Mouse (Mus musculus) neural tube, embryonic 13.5 days (tissue): ENCODE measurements at regions not wholly inside any gene's neighbourhood (a gene's known extent, or its start where the extent isn't known, plus 50 kb on each side); places are given as distances from the start of the nearest gene placed in this dataset.

Experiments used
- ATAC-seq: fragments of 200-750 bp; cut with Nextera tagmentation; 2 replicates; pipeline ENCODE4 v1.8.0; 2017; ENCODE audit warnings: low read depth, mild to moderate bottlenecking, moderate TSS enrichment, moderate library complexity
- H3K27ac ChIP-seq: fragments of 300-500 bp; sonication (generic); replicated peaks from 2 replicates; pipeline ENCODE4 v1.5.1; 2015; ENCODE audit warnings: moderate library complexity, mild to moderate bottlenecking, inconsistent platforms
- H3K27me3 ChIP-seq: fragments of 300-500 bp; sonication (generic); 2 replicates; pipeline ENCODE4 v1.6.1; 2015; ENCODE audit warnings: mild to moderate bottlenecking, inconsistent platforms
- H3K36me3 ChIP-seq: fragments of 300-500 bp; sonication (generic); 2 replicates; pipeline ENCODE4 v1.6.1; 2015; ENCODE audit warnings: mild to moderate bottlenecking, inconsistent platforms
- H3K4me1 ChIP-seq: fragments of 300-500 bp; sonication (generic); replicated peaks from 2 replicates; pipeline ENCODE4 v1.6.1; 2015; ENCODE audit warnings: inconsistent platforms
- H3K4me2 ChIP-seq: fragments of 300-500 bp; sonication (generic); 2 replicates; pipeline ENCODE4 v1.6.1; 2015; ENCODE audit warnings: inconsistent platforms, mild to moderate bottlenecking, moderate library complexity
- H3K4me3 ChIP-seq: fragments of 300-500 bp; sonication (generic); 2 replicates; pipeline ENCODE4 v1.5.1; 2015; ENCODE audit warnings: mild to moderate bottlenecking, inconsistent platforms
- H3K9ac ChIP-seq: fragments of 300-500 bp; sonication (generic); 2 replicates; pipeline ENCODE4 v1.6.1; 2015; ENCODE audit warnings: moderate library complexity, mild to moderate bottlenecking, inconsistent platforms
- H3K9me3 ChIP-seq: fragments of 300-500 bp; sonication (generic); 2 replicates; pipeline ENCODE4 v1.6.1; 2016; ENCODE audit warnings: inconsistent platforms
- WGBS: fragments of 180-500 bp; shearing (Covaris S2); methylation state at CpG from one replicate; pipeline ENCODE4 v1.1.7; 2015; 5-methylcytosine and 5-hydroxymethylcytosine counted together

DNA sequence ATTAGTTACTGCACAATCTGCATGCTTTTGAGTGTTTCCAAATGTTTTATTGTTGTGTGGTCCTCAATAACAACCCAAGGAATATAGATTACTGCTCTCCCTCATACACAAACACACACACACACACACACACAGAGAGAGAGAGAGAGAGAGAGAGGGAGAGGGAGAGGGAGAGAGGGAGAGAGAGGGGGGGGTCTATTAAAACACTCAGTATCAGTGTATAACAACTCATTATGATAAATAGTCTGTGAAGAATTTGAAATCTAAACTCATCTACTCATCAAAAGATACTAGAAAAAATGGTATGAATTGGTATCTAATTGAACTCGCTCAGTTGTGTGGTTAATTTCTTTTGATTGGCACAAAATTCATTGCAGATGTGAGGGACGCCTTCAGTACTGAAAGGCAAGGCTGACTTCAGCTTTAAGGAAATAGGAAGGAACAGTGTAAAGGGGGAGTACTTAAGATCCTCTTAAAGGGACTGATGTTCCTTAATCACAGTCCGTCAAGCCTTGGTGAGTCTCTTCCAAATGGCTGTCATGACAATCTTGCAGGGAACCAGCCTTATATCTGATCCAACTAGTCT is 72.6 kb upstream of the Npy2r start:
- Histone ChIP-seq H3K4me1 (no peaks in the 10 kb centered on the region), H3K9ac (no peak overlapping the region), H3K27ac (no peak overlapping the region), H3K36me3 (no peaks in the 10 kb centered on the region), H3K9me3 (no peaks in the 10 kb centered on the region), H3K4me3 (no peak overlapping the region), H3K27me3 (no peaks in the 10 kb centered on the region), H3K4me2 (no peak overlapping the region)
- 87% methylated on average over 3 of the region's 3 CpGs for WGBS
- no peak for ATAC-seq

DNA sequence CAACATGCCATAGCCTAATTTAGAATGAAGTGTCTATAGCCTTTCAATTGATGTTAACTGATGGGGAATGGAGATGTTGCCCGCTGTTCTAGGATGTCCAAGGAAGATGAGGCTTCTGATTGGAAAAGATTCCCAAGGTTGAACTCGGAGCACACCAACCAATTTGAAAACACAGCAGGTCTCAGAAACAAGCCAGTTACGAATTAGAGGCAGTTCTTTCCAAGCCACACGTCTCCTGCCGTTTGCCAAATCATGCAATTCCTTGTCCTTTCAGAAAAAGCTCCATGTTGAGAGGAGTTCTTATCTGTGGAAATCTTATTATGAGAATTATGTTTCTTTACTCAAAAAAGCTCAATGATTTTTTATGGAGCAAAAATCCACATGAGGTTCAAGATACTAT is 71.5 kb upstream of the Npy2r start:
- Histone ChIP-seq H3K27ac (no peak overlapping the region), H3K4me3 (no peak overlapping the region), H3K4me2 (no peak overlapping the region), H3K9me3 (no peaks in the 10 kb centered on the region), H3K36me3 (no peaks in the 10 kb centered on the region), H3K9ac (no peak overlapping the region), H3K27me3 (no peaks in the 10 kb centered on the region), H3K4me1 (no peaks in the 10 kb centered on the region)
- ATAC-seq: no peak
- WGBS: 91% methylated on average over 5 of the region's 5 CpGs

- no peak for ATAC-seq
- Histone ChIP-seq H3K36me3 (no peaks in the 10 kb centered on the region), H3K4me1 (no peaks in the 10 kb centered on the region), H3K9ac (no peak overlapping the region), H3K4me3 (no peak overlapping the region), H3K27me3 (no peaks in the 10 kb centered on the region), H3K27ac (no peak overlapping the region), H3K4me2 (no peak overlapping the region), H3K9me3 (no peaks in the 10 kb centered on the region)
- WGBS: 92% methylated on average over 4 of the region's 4 CpGs
Measured at GRCm38 (mm10) chr3:82601880-82602279, 54.0 kb upstream of the Npy2r start.

DNA sequence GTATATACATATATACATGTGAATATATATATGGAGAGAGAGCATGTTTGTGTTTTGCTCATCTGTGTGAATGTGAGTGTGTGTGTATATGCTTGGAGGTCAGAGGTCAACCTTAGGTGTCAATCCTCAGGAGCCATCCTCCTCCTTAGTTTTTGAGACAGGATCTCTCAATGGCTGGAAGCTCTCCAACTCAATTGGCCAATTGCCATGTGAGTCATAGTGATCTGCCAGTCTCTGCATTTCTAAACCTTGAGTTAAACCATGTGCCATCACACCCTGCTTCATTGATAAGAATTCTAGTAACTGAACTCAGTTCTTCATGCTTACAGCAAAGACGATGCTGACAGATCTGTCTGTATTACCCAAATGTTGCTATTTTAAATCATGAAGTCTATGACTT is 50.8 kb upstream of the Npy2r start:
- ATAC-seq: no peak
- Histone ChIP-seq H3K36me3 (no peaks in the 10 kb centered on the region), H3K9ac (no peak overlapping the region), H3K27ac (no peak overlapping the region), H3K4me3 (no peak overlapping the region), H3K9me3 (no peaks in the 10 kb centered on the region), H3K4me1 (no peaks in the 10 kb centered on the region), H3K4me2 (no peak overlapping the region), H3K27me3 (no peaks in the 10 kb centered on the region)
- 82% methylated on average over 1 of the region's 1 CpGs for WGBS
